Mouse (Mus musculus) erythroblast, embryonic 14.5 days (primary cell): ENCODE data around the gene Susd5.

Experiments
- GATA1 ChIP-seq: IDR thresholded peaks from 2 replicates; pipeline ENCODE4 v1.6.1; 2012; ENCODE audit warnings: low read length, inconsistent platforms, mixed read lengths
- TAL1 ChIP-seq: IDR thresholded peaks from 3 replicates; pipeline ENCODE4 v1.6.1; 2012; ENCODE audit warnings: low read length, inconsistent platforms, mixed read lengths

DNA sequence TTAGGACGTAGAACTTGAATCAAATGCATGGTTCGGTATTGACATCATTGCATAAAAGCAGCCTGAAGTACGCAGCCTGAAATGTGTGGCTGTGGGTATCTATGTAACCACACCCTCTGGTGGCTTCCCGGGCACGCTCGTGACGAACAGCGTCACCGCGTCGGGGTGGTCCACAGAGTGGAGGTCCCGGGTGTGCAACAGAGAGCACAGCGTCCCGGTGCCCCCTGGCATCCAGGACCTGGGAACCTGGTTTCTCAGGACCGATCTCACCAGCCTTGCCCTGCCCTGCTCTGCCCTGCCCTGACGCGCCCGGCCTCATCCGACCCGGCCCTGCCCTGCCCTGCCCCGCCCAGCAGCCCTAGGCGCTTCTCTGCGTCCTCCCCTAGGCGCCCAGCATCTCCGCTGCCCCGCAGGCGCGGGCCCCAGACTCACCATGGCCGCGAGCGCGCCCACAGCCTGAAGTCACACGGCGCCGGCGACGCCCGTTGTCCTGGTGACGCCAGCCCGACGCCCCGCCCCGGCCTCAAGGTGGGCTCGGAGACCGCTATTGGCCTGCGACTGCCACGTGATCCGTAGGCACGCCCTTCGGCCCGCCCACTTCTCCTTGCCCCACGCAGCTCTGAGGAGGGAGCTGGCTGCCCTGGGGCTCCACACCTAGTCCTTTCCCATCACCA is 30.5 kb upstream of the Susd5 start:
- TF ChIP-seq TAL1, result no peak
- no peak for TF ChIP-seq GATA1
